Mouse (Mus musculus) cerebral cortex, adult 2 months (tissue): Measurements from ENCODE around the gene Fads6.

Experiments
- WGBS: fragments of 180-500 bp; shearing (Covaris S2); methylation state at CpG from one replicate; pipeline ENCODE4 v1.1.7; 2018; 5-methylcytosine and 5-hydroxymethylcytosine counted together

The Fads6 gene

DNA sequence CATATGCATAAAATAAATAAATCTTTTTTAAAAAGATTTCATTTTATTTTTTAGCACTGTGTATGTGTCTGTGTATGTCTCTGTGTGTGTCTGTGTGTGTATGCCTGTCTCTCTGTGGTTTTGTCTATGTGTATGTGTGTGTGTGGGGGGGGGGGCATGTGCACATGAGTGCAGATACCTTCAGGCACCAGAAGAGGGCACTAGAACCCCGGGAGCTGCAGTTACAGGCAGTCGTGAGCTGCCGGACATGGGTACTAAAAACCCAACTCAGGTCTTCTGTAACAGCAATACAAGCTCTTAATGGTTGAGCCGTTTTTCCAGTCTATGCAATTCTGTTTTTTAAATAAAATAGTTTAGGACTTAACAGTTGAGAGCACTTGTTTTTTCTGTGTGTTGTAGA is 3.3 kb upstream of the Fads6 start:
- WGBS, result 81% methylated on average over 4 of the region's 4 CpGs

DNA sequence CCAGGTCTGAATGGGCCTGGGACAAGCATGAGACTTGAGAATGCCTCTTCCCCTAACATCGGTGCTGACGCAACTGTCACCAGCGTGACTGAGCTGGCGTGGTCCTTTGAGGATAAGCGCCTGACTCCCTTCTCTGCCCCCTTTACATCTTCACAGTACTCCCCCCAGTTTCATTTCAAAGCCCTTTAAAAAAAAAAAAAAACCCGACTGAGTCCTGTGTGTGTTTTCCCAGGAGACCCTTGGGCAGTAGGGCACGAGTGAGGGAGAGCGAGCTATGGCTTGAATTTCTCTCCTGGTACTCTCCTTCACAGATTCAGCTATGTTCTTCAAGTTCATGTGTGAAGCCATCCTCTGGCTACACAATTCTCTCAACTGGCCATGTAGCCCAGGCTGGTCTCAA is 697 bp upstream of the Fads6 start:
- 78% methylated on average over 8 of the region's 8 CpGs for WGBS

DNA sequence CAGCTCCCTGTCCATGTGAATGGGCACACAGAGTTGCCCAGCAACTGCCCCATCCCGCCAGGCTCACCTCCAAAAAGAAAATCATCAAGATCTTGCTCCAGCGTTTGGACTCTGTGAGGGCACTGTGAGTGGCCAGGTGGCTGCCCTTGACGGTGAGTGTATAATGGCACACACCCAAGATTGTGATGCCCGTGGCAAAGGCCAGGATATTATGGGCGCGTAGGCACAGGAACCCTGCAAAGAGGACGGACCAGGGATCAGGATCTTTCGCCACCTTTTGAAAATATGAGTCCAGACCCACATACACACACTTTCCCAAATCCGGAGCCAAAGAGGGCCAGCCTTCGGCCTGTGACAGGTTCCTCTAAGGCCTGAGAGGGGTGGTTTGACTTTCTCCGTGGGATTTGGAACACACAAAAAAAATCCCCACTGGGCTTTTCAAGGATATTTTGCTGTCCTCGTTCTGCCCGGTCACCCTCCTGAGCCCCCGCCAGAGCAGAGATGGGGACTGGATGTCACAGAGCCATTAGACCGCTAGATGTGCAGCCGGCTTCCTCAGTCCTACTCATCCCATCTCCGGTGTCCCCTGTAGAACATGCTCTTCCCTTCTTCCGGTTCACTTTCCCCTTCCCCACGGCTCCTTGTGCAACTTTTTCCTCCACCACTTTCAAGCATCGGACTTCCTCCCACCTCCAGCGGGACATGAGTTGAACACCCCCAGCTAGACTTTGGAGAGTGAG is 822 bp downstream of the Fads6 start:
- WGBS, result 50% methylated on average over 21 of the region's 21 CpGs

DNA sequence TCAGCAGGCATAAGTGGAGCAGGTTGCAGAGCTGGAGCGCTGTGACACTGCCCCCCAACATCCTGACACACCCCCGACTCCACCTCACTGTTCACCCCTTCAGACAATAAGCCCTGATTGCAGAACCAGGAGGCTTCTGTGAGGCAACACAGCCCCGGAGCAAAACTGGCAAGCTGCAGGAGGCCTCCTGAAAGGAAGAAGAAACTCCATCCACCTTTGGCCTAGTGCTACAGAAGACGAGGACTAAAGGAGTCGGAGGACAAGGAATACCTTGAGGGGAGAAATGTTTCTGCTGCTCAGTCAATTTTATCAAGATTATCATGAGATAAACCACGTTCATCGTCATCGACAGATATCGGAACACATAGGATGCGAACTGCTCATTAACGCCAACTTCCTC is 1.5 kb downstream of the Fads6 start:
- WGBS, result 95% methylated on average over 11 of the region's 11 CpGs

- WGBS, result 80% methylated on average over 14 of the region's 14 CpGs
These were observed 4.7 kb downstream of the Fads6 start for GRCm38 (mm10) chr11:115292631-115293375.

DNA sequence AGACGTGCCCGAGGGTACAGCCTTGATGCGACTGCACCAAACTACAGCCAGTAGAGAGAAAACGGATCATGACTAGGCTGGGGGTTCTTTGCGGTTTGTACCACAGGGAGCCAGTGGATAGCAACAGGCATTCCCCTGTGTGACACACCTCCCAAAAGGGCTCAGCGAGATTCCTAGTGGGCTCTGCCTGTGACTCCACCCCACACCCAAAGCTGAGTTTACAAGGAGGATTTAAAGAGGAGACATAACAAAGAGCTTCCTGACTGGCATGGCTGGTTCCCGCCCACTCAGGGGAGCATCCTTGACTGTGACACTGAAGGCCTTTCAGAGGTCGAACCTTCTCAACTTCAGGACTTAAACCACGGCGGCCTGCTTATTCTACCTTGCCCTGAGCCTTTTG is 6.0 kb downstream of the Fads6 start:
- 87% methylated on average over 10 of the region's 10 CpGs for WGBS

DNA sequence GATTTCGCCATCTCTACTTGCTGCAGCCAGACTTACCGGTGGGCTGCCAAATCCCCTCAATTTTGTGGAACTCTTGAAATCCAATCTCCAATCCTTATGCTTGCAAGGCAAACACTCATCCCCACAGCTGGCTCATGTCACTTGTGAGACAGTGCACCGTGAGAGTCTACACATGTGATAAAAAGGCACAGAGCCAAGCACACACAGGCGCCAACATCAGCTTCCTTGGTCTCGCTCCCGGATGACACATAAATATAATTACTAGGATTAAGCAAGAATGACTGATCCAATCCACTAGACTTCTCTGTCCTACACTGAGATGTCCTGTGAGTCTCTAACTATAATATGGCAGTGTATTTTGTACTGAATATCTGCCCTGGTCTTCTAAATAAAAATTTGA is 6.5 kb downstream of the Fads6 start:
- 56% methylated on average over 6 of the region's 6 CpGs for WGBS

DNA sequence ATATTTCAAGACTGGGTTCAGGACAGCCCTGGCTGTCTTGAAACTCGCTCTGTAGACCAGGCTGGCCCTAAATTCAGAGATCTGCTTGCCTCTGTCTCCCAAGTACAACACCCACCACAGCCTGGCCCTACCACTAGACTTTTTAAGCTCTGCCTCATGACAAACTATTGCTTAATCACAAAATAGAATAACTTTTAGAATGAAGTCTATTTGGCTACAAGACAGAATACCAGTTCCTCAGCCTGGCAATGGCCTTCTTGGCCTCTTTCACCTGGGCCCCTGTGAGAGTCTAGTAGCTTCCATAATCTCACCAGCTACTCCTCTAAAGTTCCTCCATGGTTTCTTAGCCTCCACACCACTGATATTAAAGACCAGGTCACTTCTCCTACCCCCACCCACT is 7.1 kb downstream of the Fads6 start:
- WGBS, result 80% methylated on average over 1 of the region's 1 CpGs

DNA sequence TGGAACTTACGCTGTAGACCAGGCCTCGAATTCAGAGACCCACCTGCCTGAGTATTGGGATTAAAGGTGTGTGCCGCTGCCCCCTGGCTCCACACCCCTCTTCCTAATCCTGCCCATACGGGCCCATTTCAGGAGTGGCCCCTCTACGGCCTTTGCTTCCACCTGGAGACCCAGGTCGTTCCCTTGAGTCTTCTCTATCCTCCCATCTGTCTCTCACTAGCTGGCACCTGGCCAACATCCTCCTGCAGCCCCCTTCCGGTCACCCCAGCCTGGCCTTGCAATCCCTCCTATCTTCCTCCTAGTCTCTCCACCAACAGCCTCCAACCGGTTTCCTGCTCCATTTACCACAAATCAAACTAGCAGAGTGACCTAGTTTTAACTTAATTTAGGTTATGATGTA is 7.6 kb downstream of the Fads6 start:
- 76% methylated on average over 8 of the region's 8 CpGs for WGBS

DNA sequence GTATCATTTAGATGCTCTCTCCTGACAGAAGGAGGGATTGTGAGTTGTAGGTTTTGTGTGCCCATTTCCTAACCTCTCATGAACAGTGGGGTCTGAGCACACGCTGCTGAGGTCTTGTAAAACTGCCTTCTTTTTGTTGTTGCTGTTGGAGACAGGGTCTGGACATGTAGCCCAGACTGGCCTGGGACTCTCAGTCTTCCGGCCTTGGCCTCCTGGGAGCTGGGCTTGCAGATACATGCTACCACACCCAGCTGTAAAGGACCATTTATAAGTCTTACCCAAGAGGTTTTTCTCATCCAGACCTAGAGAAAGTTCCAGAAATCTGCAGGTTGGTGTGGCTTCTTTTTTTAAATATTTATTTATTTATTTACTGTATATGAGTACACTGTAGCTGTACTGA is 9.2 kb downstream of the Fads6 start:
- WGBS, result 92% methylated on average over 2 of the region's 2 CpGs

GRCm38 (mm10) chr11:115287386-115287785 is 10.1 kb downstream of the Fads6 start:
- WGBS, result 87% methylated on average over 5 of the region's 5 CpGs

GRCm38 (mm10) chr11:115286201-115286993 is 11.1 kb downstream of the Fads6 start:
- WGBS, result 42% methylated on average over 19 of the region's 19 CpGs

DNA sequence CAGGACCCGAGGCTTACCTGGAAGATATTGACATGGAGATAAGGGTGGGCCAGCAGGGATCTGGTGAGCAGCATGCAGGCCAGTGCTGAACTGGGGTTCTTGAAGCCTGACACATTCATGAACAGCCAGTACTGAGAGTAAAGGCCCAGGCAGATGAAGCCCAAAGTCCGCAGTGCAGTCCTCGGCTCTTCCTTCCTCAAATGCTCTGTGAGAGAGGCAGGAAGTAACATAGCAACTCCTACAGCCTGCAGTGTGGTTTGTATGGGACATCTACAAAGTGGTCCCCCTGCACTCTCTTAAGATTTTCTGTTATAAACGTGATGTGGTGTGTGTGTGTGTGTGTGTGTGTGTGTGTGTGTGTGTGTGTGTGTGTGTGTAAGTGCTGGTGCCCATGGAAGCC is 12.2 kb downstream of the Fads6 start:
- WGBS, result 65% methylated on average over 4 of the region's 4 CpGs

DNA sequence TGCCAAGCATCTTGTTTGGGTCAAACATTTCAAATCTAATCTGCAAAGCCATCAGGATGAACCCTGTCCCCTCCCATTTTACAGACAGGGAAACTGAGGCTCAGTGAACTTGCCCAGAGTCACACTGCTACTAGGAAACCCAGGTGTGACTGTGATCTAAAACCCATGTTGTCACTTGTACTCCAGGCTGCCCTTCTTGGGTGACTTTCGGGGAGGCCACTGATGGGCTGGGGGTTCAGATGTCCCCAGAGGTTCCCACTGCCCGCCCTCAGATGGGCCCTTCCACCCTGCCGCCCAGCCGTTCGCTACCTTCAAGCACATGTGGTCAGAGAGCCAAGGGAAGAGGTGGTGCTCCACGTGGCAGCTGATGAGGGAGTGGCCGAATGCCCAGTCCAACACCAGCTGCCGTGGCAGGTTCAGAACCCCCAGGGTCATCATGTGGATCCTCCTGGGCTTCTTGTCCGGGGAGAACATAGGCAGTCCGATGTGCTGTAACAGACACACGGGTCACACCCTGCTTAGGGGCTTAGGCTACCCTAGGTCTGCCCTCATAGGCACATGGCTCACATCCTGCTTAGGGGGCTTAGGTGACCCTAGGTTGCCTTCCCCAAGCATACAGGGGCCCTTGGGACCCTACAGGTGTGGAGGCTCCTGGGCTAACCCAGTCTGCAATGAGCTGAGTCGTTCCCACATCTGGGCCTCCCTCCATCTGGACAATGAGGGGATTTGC is 13.4 kb downstream of the Fads6 start:
- 85% methylated on average over 12 of the region's 12 CpGs for WGBS

DNA sequence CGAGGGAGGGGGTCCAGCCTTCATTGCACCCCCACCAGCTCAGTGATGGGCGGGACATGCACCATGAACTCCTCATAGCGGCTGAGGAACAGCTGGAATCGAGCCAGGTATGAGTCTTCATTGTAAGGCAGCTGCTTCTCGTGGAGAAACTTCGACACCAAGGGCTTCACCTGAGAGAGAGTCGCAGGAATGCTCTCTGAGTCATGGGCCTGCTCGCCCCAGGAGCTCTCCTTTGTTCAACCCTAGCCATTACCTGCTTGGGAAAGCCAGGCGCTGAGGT is 14.0 kb downstream of the Fads6 start:
- 83% methylated on average over 9 of the region's 9 CpGs for WGBS

DNA sequence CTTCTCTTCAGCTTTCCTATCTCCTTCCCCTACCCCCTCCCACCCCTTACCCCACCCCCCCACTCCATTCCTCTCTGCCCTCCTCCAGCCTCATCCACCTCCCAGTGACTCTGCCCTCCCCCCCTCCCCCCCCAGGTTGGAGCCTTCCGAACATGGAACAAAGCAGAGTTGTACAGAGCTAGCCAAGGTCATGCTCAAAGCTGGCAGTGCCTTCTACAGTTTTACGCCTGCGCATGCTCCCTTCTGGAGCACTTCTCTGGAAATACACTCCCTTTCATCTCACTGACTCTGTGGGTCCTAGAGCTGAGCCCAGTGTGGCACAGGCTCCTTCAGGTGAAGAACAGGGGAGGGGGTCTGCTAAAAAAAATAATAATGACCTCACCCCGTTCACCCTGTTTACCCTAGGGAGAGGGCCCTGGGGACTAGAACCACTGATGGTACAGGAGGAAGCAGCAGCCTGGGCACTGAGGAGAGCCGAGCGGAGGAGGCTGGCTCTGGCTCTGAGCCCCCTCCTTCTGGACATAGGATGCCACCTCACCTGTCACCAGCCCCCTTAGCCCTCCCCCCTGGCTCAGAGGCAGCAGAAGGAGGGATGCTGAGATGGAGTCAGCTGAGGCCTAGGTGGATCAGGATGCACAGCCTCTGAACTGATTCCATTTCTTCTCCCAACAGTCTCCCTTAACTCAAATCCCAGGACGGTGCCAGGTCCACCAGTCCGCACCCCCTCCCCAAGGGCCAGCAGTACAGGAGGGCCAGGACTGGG is 14.6 kb downstream of the Fads6 start:
- WGBS, result 70% methylated on average over 8 of the region's 8 CpGs

DNA sequence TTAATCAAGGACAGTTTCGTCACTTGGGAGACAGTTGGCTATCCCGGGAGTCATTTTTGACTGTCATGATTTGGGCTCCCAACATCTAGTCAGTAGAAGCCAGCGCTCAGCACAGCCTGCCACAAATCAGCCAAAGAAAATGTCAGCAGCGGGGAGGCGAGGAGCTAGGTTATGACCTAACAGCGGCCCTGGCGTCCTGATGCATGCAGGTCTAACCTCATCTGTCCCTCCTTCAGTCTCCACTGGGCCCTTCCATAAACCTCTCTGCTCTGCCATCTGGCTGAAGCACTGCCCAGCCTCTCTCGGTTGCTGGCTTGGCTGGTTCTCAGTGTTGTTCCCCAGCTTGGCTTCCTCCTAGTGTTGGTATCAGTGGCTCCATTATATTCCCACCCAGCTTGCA is 15.2 kb downstream of the Fads6 start:
- WGBS, result 60% methylated on average over 8 of the region's 8 CpGs

GRCm38 (mm10) chr11:115279726-115280125 is 17.7 kb downstream of the Fads6 start:
- 89% methylated on average over 1 of the region's 1 CpGs for WGBS

- WGBS, result 72% methylated on average over 6 of the region's 6 CpGs
These were observed 19.3 kb downstream of the Fads6 start for GRCm38 (mm10) chr11:115278176-115278575.

GRCm38 (mm10) chr11:115277604-115277975 is 19.9 kb downstream of the Fads6 start:
- whole genome bisulfite sequencing, result 14% methylated on average over 7 of the region's 7 CpGs

DNA sequence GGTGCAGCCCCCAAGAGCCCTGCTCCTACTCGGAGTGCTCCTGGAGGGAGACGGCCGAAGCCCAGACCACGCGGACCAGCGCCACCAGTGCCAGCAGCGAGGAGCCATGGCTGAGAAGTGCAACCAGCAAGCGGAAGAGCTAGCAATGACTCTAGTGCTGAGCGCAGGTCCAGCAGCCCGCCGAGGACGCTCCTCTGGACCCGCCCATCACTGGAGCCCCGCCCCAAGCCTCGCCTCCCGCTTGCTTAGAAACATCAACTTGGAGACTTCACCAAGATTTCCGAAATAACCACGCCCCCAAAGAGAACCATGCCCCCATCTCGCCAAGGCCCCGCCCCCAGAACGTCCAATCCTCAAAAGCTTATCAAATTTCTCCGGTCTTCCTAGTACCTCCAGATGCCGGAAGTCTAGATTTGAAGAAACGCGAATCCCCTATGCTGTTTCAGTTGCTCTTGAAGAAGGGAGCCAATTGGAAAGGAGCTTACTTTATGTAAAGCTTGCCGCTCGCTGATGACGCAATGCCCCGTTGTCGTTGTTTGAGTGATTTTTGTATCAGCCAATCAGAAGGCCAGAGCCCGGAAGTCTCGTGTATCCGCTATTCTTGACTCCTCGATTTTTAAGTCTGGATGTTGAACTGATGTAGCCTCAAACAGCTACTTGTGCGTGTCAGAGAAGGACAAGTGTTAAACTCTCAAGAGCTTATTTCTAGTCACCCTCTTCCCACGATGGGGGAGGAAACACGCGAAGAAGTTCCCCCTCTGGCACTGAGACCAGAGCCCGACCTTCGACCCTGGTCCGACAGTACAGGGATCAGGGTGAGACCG is 20.5 kb downstream of the Fads6 start, which contains the start of gene Fdxr:
Gene Fdxr (minus strand): TSS at position 271 of the 824 bp plus-strand sequence.
- under 1% methylated on average over 42 of the region's 42 CpGs for WGBS
